Mouse (Mus musculus) liver, embryonic 16.5 days (tissue): ENCODE data around the gene Tpd52l1. TPM values are rescaled to one million over a fixed set of nuclear protein-coding genes. Genes with fewer than 3 reads are reported as not detected.

Experiments used
- ATAC-seq: fragments of 200-750 bp; cut with Nextera tagmentation; 2 replicates; pipeline ENCODE4 v1.8.0; 2017; ENCODE audit warnings: low read depth, mild to moderate bottlenecking, moderate number of reproducible peaks, moderate library complexity
- H3K27ac ChIP-seq: fragments of 300-500 bp; sonication (generic); 2 replicates; pipeline ENCODE4 v1.5.1; 2014; ENCODE audit warnings: mild to moderate bottlenecking, low read length
- H3K27me3 ChIP-seq: fragments of 300-500 bp; sonication (generic); 2 replicates; pipeline ENCODE4 v1.6.1; 2014; ENCODE audit warnings: low read depth, low read length, mixed read lengths; ENCODE audit not compliant: control insufficient read depth, insufficient read depth
- H3K36me3 ChIP-seq: fragments of 300-500 bp; sonication (generic); 2 replicates; pipeline ENCODE4 v1.6.1; 2014; ENCODE audit warnings: mild to moderate bottlenecking; ENCODE audit not compliant: control insufficient read depth, insufficient read depth
- H3K4me1 ChIP-seq: fragments of 300-500 bp; sonication (generic); 2 replicates; pipeline ENCODE4 v1.6.1; 2014; ENCODE audit warnings: low read depth, low read length, mixed read lengths; ENCODE audit not compliant: control insufficient read depth
- H3K4me2 ChIP-seq: fragments of 300-500 bp; sonication (generic); 2 replicates; pipeline ENCODE4 v1.6.1; 2014; ENCODE audit warnings: low read depth, low read length, mixed read lengths
- H3K4me3 ChIP-seq: fragments of 300-500 bp; sonication (generic); 2 replicates; pipeline ENCODE4 v1.5.1; 2014; ENCODE audit warnings: low read depth, mild to moderate bottlenecking, low read length
- H3K9ac ChIP-seq: fragments of 300-500 bp; sonication (generic); 2 replicates; pipeline ENCODE4 v1.6.1; 2014; ENCODE audit warnings: low read depth, low read length
- H3K9me3 ChIP-seq: fragments of 300-500 bp; sonication (generic); replicated peaks from 2 replicates; pipeline ENCODE4 v1.6.1; 2016; ENCODE audit warnings: low read length; ENCODE audit not compliant: control insufficient read depth
- WGBS: fragments of 180-500 bp; shearing (Covaris S2); extraction: QIAGEN DNeasy Blood & Tissue Kit; methylation state at CpG from one replicate; pipeline ENCODE4 v1.1.7; 2014; ENCODE audit not compliant: insufficient replicate concordance; 5-methylcytosine and 5-hydroxymethylcytosine counted together
- polyA plus RNA-seq: library from polyadenylated mRNA; unstranded; fragments of >200 nt; fragmentation: Nextera tagmentation; extraction: Ambion mirVana; gene quantifications from 2 replicates; pipeline ENCODE4 v1.2.1, GENCODE M21; 2015

Gene Tpd52l1
- polyA plus RNA-seq, 1 experiment from 2014 or later = 0.96 TPM

DNA sequence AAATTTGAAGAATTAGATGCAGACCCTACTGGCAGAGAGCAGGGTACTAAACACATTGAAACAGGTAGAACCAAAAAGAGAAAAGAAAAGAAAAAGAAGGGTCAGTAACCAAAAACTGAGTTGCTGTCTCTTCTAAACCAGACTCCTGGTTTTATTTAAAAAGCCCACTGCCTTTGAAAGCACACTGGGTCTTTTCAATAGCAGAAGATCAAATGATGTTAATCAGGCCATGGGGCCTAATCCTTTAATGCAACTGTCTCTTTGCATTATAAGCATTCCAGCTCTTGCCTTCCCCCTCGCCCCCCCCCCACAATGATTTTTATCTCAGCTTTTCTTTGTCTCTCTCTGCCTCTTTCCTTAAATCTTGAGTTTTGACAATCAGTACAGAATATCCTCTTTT, 149.3 kb downstream of the Tpd52l1 start:
- Histone ChIP-seq H3K27ac (no peak overlapping the region), H3K9me3 (no peaks in the 10 kb centered on the region), H3K9ac (no peak overlapping the region), H3K4me1 (no peaks in the 10 kb centered on the region), H3K4me2 (no peak overlapping the region), H3K36me3 (no peaks in the 10 kb centered on the region), H3K4me3 (no peak overlapping the region), H3K27me3 (no peaks in the 10 kb centered on the region)
- no peak for ATAC-seq
- WGBS = 18% methylated on average over 1 of the region's 1 CpGs

DNA sequence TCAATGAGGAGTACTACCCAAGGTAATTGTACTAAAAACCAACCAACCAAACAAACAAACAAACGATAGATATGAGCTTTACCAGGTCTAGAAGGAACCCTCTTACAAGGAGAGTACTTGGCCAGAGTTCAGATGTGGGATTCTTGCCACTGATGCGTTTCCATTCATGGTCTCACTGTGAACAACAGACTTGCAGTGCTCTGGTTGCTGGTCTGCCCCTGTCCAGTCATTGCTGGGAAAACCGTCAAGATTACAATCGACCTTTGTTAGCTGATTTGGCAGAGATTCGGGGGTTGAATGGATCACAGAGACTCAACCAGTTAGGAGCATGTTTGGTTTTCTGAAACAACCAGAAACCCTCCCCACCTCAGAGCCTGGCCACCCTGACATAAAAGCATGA, 150.1 kb downstream of the Tpd52l1 start:
- no peak for ATAC-seq
- no peaks in the 10 kb centered on the region for H3K36me3 ChIP-seq
- 41% methylated on average over 5 of the region's 5 CpGs for WGBS

DNA sequence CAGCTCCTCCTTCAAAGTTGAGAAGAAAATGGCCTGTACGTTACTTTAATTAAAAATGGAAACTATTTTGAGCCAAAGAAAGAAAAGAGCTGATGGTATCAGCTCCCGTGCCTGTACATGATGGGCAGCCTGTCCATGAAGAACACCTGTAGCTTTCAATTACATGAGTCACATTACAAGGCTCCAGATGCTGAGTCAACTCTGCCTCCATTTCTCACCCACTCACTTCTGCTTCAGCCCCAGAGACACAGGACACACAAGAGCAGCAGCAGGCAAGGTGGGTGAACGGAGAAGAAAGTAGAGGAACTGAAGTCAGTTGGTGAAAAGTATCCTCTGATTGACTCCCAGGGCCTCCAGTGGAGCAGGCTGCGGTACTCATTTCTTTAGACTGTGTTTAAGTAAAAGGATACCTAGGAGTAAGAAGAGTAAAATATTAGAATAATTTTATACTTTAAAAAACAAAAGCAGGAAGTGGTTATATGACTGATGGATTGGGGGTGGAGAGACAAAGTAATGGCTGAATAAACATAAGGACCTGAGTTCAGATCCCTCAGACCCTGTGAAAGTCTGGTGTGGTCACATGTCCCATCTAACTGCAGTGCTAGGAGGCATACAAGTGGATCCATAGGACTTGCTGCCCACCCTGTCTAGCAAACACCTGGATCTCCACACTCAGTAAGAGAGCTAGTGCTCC, 156.9 kb downstream of the Tpd52l1 start:
- Histone ChIP-seq H3K27ac (no peak overlapping the region), H3K4me3 (no peak overlapping the region), H3K36me3 (no peaks in the 10 kb centered on the region), H3K9ac (no peak overlapping the region), H3K27me3 (no peaks in the 10 kb centered on the region), H3K9me3 (no peaks in the 10 kb centered on the region), H3K4me1 (no peaks in the 10 kb centered on the region), H3K4me2 (no peak overlapping the region)
- no peak for ATAC-seq
- 59% methylated on average over 4 of the region's 4 CpGs for WGBS

More for the DNA sequence above, 150.1 kb downstream of the Tpd52l1 start:
- Histone ChIP-seq H3K4me3 (no peak overlapping the region), H3K9me3 (no peaks in the 10 kb centered on the region), H3K27me3 (no peaks in the 10 kb centered on the region), H3K4me2 (no peak overlapping the region), H3K9ac (no peak overlapping the region), H3K27ac (no peak overlapping the region), H3K4me1 (no peaks in the 10 kb centered on the region)

DNA sequence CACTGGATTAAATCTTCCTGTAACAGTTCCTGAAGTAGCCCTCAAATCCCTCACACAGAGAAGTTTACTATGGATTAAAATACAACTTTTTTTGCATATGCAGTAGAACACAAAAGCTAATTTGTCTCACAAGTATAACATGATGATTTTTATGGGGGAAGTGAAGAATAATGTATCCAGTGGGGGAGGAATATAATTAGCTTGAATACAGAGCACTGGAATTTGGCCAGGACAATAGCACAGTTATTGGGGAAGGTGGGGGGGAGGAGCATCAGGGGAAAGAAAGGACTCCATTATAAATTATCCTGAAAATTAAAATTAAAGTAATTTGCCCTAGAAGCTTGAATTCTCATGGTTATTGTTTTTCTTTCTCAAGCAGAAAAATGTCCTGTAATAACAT, 158.0 kb downstream of the Tpd52l1 start:
- H3K27me3 ChIP-seq = no peaks in the 10 kb centered on the region
- H3K9ac ChIP-seq = no peak overlapping the region
- H3K9me3 ChIP-seq = no peaks in the 10 kb centered on the region
- no peak for ATAC-seq
- no peaks in the 10 kb centered on the region for H3K4me1 ChIP-seq
- no peak overlapping the region for H3K4me3 ChIP-seq
- no peaks in the 10 kb centered on the region for H3K36me3 ChIP-seq
- no peak overlapping the region for H3K4me2 ChIP-seq
- no peak overlapping the region for H3K27ac ChIP-seq

Other genes with a start within 250 kb of the Tpd52l1 start
- gene Hddc2, start 132.6 kb downstream of the Tpd52l1 start, polyA plus RNA-seq = 9.2 and 9.4 TPM in 2 replicates
- 0.15 TPM in 2 replicates for gene Rnf217, start 163.2 kb upstream of the Tpd52l1 start, polyA plus RNA-seq